Mouse (Mus musculus): Measurements from ENCODE around the gene Gm45902. TPM values are rescaled to one million over a fixed set of nuclear protein-coding genes. Genes with fewer than 3 reads are reported as not detected.

The Gm45902 gene
- 2.4 and 2.5 TPM in 2 replicates for polyA plus RNA-seq (2012)

GRCm38 (mm10) chr2:3512552-3513454 is at the start of gene Gm45902, which contains the start of the genes Hspa14 and Cdnf:
Gene Gm45902 (minus strand): TSS chr2:3512790.
Gene Hspa14 (minus strand): TSS chr2:3512814.
Gene Cdnf (plus strand): TSS chr2:3513030.

GRCm38 (mm10) chr2:3474861-3475283 is 37.7 kb downstream of the Gm45902 start, which contains the start of gene Suv39h2:
Gene Suv39h2 (minus strand): TSS chr2:3475031.

Other genes with a start within 250 kb of the Gm45902 start
- gene Nmt2, start 228.6 kb downstream of the Gm45902 start, polyA plus RNA-seq (2012): 10.3 and 20.5 TPM in 2 replicates
- 0.41 and 0.76 TPM in 2 replicates for gene Rpp38, start 180.1 kb downstream of the Gm45902 start, polyA plus RNA-seq (2012)
- gene Acbd7, start 176.6 kb downstream of the Gm45902 start, polyA plus RNA-seq (2012): not detected in 2 replicates
- 0.12 TPM in 1 of 2 replicates, not detected in the other for gene Olah, start 115.6 kb downstream of the Gm45902 start, polyA plus RNA-seq (2012)
- not detected in 2 replicates for gene Meig1, start 90.1 kb downstream of the Gm45902 start, polyA plus RNA-seq (2012)
- 0.67 and 1.2 TPM in 2 replicates for gene Dclre1c, start 88.7 kb downstream of the Gm45902 start, polyA plus RNA-seq (2012)
- gene Suv39h2, start 37.8 kb downstream of the Gm45902 start, polyA plus RNA-seq (2012): 4.5 TPM in 2 replicates
- gene Hspa14, start within 50 bp of the Gm45902 start, polyA plus RNA-seq (2012): 6.8 and 8.0 TPM in 2 replicates
- gene Cdnf, start 240 bp upstream of the Gm45902 start, polyA plus RNA-seq (2012): 0.04 and 0.07 TPM in 2 replicates
- gene Fam107b, start 57.7 kb upstream of the Gm45902 start, polyA plus RNA-seq (2012): 1,227 and 1,368 TPM in 2 replicates

All from megakaryocyte-erythroid progenitor cell, adult 5 weeks (primary cell).